Mouse (Mus musculus): ENCODE results near the gene E2f4.

The E2f4 gene

DNA sequence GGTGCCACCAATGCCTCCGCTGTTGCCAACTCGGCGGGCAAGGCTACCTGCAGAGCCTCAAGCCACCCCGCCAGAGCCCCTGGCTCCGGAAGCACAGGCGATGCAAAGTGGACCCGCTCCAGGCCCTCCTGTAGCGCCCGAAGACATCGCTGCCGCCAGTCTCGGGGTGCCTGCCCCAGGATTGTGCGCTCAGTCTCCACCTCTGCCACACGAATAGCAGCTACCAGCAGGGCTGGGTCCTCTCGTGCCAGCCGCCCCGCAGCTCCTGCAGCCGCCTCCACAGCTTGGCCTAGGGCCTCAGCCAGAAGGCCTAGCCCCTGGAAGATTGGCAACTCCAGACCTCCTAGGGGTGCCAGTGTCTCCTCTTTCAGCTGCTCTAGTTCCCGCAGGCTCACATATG is 4.1 kb upstream of the E2f4 start:
- no peak for DNase-seq (ENCODE audit: low spot score in 2 of 2)

DNA sequence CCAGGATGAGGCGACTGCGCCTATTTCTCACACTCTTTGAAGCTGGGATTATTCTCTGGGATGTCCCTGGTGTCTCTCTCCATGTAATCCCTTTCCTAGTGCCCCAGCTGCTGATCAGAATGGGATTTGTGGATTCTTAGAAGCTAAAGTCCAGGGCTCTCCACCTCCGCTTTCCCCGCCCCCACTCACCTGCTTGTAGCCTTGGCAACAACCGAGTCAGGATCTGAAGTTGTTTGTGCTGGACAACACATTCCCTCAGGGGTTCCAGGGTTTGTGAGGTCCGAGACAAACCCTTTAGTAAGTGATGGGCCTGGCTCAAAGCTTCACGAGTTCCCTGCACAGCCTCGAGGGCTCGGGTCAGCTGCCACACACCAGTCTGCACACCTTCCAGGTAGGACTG is 2.7 kb upstream of the E2f4 start:
- DNase-seq (ENCODE audit: low spot score in 2 of 2): no peak

DNA sequence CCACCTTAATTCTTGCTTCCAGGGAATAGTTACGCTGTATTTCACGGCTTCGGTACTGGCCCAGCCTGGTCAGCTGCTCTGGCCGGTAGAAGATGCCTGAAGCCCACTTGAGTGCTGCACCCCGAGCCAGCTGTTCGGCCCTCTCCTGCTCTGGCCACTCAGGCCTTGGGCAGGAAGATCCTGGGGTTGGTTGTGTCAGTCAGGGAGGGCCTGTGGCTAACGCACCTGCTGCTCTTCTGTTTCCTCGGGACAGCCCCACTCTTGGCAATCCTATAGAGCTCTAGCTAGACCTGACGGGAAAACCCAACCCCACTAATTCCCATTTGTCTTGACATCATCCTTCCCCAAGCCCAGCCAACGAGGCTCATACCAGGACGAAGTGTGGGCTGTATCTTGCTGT is 2.2 kb upstream of the E2f4 start:
- no peak for DNase-seq (ENCODE audit: low spot score in 2 of 2)

DNA sequence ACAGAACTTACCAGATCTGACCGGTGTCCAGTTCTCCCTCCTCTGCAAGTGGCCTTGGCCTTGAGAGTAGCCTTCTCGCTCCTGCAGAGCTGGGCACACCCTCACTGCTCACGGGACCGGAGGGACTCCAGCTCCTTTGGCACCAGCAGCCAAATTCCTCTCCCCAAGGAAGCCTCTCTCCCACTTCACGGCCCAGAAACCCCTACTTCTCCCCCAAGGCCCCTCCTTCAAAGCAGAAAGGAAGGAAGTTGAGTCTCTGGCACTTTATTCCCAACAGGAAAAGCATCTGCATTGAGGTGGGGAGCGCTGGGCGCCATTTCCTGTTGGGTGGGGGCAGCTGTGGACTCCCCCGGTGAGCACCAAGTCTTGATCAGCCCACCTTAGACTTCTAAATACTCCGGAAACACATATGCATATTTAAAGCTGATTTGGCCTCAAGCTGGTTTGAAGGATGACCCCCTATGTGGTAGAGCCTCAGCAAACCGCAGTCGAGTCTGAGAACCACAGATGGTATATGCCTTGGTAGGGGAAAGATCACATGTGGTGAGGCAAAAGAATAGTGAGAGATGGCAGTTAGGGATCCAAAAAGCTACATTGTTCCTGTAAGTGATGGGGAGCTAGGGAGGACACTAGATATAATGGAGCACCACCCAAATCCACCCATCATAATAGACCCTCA is 1.4 kb upstream of the E2f4 start, which contains the start of gene Exoc3l:
Gene Exoc3l, minus strand, starts transcription at position 207 of the 679 bp plus-strand sequence.
- DNase-seq (ENCODE audit: low spot score in 2 of 2): no peak

DNA sequence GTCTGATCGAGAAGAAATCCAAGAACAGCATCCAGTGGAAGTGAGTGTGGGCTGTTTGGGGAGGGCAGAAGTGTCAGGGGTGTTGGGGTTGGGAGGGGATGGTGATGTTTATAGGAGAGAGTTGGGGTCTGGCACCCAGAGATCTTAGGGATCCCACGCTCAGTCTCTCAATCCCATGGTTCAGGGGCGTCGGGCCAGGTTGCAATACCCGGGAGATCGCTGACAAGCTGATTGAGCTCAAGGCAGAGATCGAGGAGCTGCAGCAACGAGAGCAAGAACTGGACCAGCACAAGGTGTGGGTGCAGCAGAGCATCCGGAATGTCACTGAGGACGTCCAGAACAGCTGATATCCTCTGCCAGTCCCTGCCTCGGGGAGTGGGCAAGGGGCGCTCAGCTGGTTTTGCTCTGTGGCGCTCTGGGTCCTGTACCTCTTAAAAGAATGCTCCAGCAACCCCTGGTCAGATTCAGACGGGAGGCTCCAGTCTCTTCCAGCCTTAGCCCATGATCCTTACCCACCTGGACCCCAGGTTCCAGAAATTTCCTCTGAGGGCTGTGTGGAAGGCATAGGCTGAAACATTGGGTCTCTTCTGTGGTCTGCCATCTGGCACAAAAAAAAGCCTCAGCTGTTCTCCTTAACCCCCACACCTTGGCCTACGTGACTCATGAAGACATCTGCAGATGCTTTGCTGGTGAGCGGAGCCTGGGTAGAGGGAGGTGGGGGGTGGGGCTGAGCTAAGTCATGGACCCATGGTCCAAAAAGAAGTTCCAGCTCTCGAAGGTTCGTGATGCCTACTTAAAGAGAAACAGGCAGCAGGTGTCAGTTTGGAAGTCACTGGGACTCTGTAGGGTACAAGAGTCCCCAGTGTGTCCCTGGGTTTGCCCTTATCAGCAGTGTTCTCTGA is 1.1 kb downstream of the E2f4 start:
- no peak for DNase-seq (ENCODE audit: low spot score in 2 of 2)

DNA sequence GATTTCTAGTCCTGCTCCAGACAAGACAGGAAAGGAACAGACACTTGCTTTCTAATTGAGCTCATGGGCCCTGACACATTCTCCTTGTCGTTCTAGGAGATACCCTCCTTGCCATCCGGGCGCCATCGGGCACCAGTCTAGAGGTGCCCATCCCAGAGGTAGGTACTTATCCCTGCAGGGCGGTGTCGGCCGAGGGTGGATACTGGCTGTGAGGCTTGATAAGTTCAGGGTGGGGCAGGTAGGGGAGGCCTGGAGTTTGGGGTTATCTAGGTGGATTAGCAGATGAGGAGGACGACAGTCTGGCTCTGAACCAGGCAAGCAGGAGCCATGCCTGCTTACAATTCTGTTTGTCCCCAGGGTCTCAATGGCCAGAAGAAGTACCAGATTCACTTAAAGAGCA is 2.5 kb downstream of the E2f4 start:
- no peak for DNase-seq (ENCODE audit: low spot score in 2 of 2)

DNA sequence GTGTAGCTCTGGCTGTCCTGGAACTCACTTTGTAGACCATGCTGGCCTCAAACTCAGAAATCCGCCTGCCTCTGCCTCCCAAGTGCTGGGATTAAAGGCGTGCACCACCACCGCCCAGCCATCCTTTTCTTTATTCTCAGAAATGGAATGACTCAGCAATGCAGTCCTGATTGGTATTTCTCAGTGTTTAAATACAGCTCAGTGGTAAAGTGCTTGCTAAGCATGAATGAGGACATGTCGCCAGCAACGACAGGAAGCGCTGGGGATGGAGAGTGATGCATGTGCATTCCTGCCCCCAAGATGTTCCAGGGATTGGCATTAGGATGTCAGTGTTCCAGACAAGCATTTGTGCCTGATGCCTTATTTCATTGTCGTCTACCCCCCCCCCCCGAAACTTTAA is 5.9 kb downstream of the E2f4 start:
- no peak for DNase-seq (ENCODE audit: low spot score in 2 of 2)

DNA sequence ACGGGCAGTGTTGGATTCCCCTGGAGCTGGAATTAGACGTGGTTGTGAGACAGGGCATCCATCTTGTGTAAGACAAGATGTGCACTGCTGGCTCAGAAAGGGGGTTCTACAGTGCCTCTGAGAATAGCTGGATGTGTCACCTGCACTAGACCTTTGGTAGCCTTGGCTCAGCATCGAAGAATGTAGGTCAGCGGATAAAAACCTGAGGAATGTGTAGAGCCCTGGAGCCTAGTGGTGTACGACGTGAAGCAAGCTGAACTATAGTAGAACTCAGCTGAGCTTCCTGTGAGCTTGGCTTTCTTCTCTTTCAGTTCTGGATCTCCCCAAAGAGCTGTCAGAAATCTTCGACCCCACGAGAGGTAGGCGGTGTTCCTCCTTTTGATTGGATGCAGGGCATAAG is 6.4 kb downstream of the E2f4 start:
- no peak for DNase-seq (ENCODE audit: low spot score in 2 of 2)

DNA sequence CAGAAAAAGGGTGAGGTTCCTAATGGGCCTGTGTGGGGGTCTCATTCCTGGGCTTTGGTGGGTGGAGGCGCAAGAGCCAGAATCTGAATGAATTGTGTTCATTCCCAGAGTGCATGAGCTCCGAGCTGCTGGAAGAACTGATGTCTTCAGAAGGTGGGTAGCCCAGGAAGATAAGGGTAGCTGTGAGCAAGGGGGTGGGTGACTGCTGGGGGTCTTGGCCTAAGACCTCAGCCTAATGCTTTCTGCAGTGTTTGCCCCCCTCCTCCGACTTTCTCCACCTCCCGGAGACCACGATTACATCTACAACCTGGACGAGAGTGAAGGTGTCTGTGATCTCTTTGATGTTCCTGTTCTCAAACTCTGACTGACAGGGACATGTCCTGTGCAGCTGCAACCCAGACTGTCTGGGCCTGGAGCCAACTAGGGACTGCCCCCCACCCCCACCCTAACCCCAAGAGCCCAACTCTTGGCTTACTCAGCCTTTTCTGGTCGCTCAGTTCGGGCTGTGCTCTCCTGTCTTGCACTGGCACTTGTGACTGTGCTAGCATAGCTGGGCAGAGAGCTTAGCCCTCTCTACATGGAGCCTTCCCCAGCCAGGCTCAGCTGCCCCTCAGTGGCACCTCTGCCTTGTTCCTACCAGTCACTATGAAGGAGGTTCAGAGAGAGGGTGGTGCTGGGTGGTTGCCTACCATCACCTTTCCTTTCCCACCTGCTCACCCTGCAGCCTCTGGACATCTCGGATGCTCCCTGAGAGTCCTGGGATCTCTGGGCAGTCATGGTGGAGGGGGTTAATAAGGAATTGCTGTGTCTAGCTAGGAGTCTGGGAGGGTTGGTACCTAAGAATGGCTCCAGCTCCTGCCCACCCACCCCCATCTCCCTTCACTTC is 7.1 kb downstream of the E2f4 start:
- DNase-seq (ENCODE audit: low spot score in 2 of 2): no peak

DNA sequence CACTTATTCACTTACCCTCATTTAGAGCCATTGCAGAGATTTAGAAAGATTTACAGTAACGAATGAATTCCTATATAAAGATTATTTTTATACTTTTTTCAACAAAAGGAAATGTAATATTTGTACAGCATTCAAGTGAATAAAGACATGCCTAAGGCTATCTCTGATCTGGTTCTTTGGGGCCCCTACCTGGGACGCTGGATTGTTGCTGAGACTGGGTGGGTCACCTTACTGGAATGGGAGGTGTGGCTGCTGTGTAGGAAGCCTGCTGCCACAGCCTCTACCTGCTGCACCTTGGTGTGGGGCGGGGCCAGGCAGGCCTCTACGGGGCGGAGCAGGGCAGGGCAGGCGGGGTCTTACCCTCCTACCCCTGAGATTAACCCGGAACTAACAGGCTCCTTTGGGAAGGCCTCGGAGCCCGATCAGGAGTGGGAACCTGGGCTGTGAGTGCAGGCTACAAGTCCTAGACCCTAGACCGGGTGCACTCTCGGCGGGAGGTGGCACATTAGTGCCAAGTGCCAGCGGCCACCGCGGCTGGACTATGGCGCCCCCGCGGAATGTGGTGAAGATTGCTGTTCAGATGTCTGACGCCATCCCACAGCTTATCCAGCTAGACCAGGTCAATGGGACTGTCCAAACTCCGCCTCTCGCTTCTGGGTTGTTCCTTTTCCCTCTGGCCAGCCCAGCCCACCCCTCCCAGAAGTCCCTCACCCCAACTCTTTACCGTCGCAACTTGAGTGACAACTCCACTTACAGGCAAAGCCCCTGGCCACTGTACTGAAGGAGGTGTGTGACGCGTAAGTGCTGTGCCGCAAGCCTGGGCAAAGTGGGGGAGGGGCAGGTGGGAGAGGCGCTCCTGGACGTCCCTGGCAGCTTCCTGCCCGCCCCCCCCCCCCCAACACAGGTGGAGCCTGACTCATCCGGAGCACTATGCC is 8.0 kb downstream of the E2f4 start, which contains the start of gene Elmo3:
Gene Elmo3, plus strand, starts transcription at position 391 of the 935 bp plus-strand sequence.
- peak in 1 of 2 experiments; percentile 46 for DNase-seq (ENCODE audit: low spot score in 2 of 2)

DNA sequence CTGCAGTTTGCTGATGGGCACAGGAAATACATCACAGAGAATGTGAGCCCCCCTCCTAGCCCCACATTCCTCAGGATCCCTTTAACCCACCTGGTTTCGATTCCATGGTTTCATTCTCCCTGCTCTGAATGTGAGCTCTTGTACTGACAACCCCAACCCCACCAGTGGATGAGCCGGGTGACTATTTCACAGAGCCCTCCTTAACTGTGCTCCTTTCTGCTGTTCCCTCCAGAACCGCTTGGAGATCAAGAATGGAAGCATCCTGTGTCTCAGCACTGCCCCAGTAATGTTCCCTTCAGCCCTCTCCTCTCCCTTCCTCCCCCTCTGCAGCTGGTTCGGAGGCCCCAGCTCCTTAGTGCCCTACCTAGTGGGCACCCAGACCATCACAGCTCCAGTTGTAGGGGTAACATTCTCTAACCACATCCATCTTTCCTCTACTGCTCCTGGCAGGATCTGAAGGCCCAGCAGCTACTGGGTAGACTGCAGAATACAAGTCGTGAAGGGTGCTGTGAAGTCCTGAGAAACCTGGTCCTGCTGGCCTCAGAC is 8.8 kb downstream of the E2f4 start:
- no peak for DNase-seq (ENCODE audit: low spot score in 2 of 2)

DNA sequence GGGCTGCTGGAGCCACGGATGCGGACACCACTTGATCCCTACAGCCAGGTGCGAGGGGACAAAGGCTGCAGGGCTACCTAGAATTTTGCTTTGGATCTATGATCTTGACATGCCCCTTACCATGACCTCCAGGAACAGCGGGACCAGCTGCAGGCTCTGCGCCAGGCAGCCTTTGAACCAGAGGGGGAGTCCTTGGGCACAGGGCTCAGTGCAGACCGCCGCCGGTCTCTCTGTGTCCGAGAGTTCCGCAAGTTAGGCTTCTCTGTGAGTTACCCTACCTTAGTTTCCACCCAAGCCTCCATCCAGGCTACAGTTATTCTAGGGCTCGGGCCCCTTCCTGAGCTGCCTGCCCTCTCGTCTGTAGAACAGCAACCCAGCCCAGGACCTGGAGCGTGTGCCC is 10.2 kb downstream of the E2f4 start:
- DNase-seq (ENCODE audit: low spot score in 2 of 2): no peak

DNA sequence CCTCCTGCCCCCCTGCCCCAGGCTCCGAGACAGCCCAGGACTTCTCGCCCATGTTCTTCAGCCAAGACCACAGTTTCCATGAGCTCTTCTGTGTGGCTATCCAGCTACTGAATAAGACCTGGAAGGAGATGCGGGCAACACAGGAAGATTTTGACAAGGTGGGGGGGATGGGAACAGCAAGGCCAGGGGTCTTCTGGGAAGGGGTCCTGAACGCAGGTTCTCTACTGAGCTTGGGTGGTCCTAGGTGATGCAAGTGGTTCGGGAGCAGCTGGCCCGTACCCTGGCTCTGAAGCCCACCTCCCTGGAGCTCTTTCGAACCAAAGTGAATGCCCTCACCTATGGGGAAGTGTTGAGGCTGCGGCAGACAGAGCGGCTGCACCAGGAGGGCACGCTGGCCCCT is 11.0 kb downstream of the E2f4 start:
- DNase-seq (ENCODE audit: low spot score in 2 of 2): no peak

DNA sequence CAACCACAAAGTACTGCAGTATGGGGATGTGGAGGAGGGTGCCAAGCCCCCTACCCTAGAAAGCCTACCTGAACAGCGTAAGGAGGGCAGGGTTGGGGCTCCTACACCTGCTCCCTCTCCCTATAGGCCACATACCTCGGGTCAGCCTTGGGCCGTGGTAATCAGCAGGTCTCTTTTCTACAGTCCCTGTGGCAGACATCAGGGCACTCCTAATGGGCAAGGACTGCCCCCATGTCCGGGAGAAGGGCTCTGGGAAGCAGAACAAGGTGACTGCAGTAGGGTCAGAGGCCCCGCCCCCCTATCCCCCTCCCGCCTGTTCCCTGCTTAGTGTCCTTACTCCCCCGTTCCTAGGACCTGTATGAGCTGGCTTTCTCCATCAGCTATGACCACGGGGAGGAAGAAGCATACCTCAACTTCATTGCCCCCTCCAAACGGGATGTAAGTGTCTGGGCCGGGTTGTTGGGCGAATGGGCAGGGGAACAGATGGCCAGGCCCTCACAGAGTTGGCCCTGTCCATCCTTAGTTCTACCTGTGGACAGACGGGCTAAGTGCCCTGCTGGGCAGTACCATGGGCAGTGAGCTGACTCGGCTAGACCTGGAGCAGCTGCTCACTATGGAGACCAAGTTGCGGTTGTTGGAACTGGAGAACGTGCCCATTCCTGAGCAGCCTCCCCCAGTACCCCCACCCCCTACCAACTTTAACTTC is 11.8 kb downstream of the E2f4 start:
- DNase-seq (ENCODE audit: low spot score in 2 of 2): no peak

DNA sequence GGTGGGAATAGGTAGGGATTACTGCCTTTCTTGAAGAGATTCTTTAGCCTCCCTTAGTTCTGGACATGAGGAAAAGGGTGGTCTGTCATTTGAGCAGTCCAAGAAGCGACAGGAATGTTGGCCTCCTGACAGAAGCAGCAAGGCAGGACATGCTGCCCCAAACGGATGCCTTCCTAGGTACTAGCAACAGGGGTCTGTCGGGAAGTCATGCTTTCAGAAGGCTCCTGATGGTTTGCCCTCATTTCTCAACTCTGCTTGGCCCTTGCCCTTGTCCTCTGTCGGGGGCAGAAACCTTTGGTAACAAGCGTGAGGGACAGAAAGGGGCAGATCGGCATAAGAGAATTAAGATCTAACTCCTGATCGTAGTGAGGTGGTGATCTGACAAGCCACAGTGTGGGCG is 12.7 kb downstream of the E2f4 start:
- no peak for DNase-seq (ENCODE audit: low spot score in 2 of 2)

DNA sequence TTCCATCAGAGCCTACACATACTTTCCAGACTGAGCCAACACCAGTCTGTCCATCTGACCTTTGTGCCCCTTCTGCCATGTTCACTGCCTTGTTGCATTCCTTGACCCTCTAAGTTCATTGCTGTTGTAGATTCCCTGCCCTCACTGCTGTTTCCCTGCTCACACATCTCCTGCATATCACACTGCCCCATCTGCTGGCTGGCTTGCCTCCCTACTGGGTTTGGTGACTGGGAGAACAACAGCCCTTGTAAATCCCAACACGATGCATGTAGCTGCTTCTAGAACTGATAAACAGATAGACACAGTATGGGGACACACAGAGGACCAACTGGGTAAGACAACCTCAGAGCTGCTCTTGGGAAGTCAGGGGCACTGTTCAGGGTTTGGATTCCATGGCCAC is 14.3 kb downstream of the E2f4 start:
- DNase-seq (ENCODE audit: low spot score in 2 of 2): no peak

DNA sequence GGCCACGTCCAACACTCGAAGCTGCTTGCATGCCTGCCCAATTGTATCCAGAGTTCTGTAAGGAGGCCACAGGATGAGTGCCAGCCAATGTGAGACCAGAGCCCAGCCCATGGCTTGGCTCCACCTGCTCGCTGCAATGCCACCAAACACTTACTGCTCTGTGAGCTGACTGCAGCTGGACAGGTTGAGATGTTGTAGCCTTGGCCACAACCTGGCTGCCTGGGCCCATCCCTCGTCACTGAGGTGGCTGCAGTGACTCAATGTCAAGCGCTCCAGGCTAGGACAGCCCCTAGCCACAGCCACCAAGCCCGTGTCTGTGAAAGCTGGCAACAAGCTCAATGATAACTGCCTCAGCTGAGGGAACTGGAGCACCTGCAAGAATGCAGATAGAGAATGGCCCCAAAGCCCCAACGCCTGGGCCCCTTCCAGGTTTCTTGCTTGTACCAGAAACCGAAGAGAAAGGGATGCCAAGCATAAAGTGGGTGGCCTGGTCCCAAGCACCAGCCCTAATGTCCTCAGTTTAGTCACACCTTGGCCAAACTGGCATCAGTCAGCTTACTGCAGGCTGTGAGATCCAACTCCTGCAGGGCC is 15.5 kb downstream of the E2f4 start:
- DNase-seq (ENCODE audit: low spot score in 2 of 2): no peak

DNA sequence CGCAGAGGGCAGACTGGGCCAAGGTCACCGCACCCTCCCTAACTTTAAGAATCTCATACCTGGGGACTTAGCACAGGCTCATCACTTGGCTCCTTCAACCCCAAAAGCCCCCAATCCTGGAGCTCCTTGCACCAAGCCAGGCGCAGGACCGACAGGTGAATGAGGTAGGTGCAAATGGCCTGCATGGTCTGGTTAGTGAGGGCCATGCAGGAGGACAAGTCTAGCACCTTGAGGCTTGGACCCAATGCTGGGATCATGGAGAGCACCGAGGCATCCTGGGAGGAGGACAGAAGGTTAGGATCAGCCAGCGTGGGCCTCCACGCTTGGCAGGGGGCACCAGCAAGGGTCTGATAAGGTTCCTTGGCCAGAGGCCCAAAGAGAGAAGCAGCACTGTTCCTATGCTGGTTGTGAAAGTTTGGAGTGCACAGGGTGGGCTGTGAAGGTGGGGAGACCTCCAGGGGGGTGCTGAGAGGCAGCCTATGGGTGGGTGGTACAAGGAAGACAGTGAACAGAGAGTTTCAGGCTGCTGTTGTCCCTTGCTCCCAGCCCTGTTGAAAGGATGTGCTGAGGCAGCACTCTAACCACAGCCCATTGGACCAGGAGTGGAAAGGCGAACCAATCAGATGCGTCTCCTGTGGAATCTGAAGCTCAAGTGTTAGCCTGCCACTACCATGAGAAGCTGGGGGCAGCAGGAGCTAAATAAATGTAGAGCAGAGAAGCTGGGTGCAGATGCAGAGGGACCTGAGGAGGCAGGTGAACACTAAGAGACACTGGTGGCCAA is 16.3 kb downstream of the E2f4 start:
- no peak for DNase-seq (ENCODE audit: low spot score in 2 of 2)
